Mouse (Mus musculus): ENCODE measurements at regions not wholly inside any gene's neighbourhood (a gene's known extent, or its start where the extent isn't known, plus 50 kb on each side); places are given as distances from the start of the nearest gene placed in this dataset.

GRCm38 (mm10) chr5:119232941-119233340, 437.5 kb upstream of the Tbx3 start:
- WGBS: 54% methylated on average over 7 of the region's 7 CpGs
- no peak overlapping the region for H3K4me3 ChIP-seq (ENCODE audit: low read length)
- H3K9ac ChIP-seq (ENCODE audit: low read length): no peak overlapping the region
- no peaks in the 10 kb centered on the region for H3K27me3 ChIP-seq (ENCODE audit: control insufficient read depth, insufficient read depth, low read length)
- no peaks in the 10 kb centered on the region for H3K36me3 ChIP-seq (ENCODE audit: control insufficient read depth, insufficient read depth)
- no peak for ATAC-seq (replicated peaks; ENCODE audit: extremely low read depth, insufficient read depth, low FRiP score)
- H3K4me2 ChIP-seq (ENCODE audit: low read depth, low read length): no peak overlapping the region
- no peak overlapping the region for H3K27ac ChIP-seq (ENCODE audit: low read length)
- H3K9me3 ChIP-seq (replicated peaks; ENCODE audit: control insufficient read depth, low read length): no peaks in the 10 kb centered on the region
- no peaks in the 10 kb centered on the region for H3K4me1 ChIP-seq (ENCODE audit: control insufficient read depth, insufficient read depth, low read length)

GRCm38 (mm10) chr5:119235884-119236283, 434.6 kb upstream of the Tbx3 start:
- Histone ChIP-seq H3K27ac (ENCODE audit: low read length) (no peak overlapping the region), H3K4me1 (ENCODE audit: control insufficient read depth, insufficient read depth, low read length) (no peaks in the 10 kb centered on the region), H3K9me3 (replicated peaks; ENCODE audit: control insufficient read depth, low read length) (no peaks in the 10 kb centered on the region), H3K36me3 (ENCODE audit: control insufficient read depth, insufficient read depth) (no peaks in the 10 kb centered on the region), H3K4me3 (ENCODE audit: low read length) (no peak overlapping the region), H3K4me2 (ENCODE audit: low read depth, low read length) (no peak overlapping the region), H3K27me3 (ENCODE audit: control insufficient read depth, insufficient read depth, low read length) (no peaks in the 10 kb centered on the region), H3K9ac (ENCODE audit: low read length) (no peak overlapping the region)
- ATAC-seq (replicated peaks; ENCODE audit: extremely low read depth, insufficient read depth, low FRiP score): no peak
- WGBS: 85% methylated on average over 10 of the region's 10 CpGs

- no peak overlapping the region for H3K27ac ChIP-seq (ENCODE audit: low read length)
- H3K27me3 ChIP-seq (ENCODE audit: control insufficient read depth, insufficient read depth, low read length): no peaks in the 10 kb centered on the region; the same call in 1 of the 2 replicates
- ATAC-seq (replicated peaks; ENCODE audit: extremely low read depth, insufficient read depth, low FRiP score): no peak
- no peak overlapping the region for H3K4me2 ChIP-seq (ENCODE audit: low read depth, low read length)
- H3K4me3 ChIP-seq (ENCODE audit: low read length): no peak overlapping the region
- H3K9me3 ChIP-seq (replicated peaks; ENCODE audit: control insufficient read depth, low read length): no peaks in the 10 kb centered on the region
- no peaks in the 10 kb centered on the region for H3K4me1 ChIP-seq (ENCODE audit: control insufficient read depth, insufficient read depth, low read length)
- 64% methylated on average over 10 of the region's 10 CpGs for WGBS
- no peak overlapping the region for H3K9ac ChIP-seq (ENCODE audit: low read length)
- H3K36me3 ChIP-seq (ENCODE audit: control insufficient read depth, insufficient read depth): no peaks in the 10 kb centered on the region
Measured at GRCm38 (mm10) chr5:119246824-119247223, 423.6 kb upstream of the Tbx3 start.

GRCm38 (mm10) chr5:119248626-119249025, 421.8 kb upstream of the Tbx3 start:
- Histone ChIP-seq H3K4me1 (ENCODE audit: control insufficient read depth, insufficient read depth, low read length) (no peaks in the 10 kb centered on the region), H3K9me3 (replicated peaks; ENCODE audit: control insufficient read depth, low read length) (0 out of 2 replicates have a peak, but pooled peaks cover 3% of the 10 kb centered on the region), H3K4me2 (ENCODE audit: low read depth, low read length) (no peak overlapping the region), H3K9ac (ENCODE audit: low read length) (no peak overlapping the region), H3K27ac (ENCODE audit: low read length) (no peak overlapping the region), H3K36me3 (ENCODE audit: control insufficient read depth, insufficient read depth) (no peaks in the 10 kb centered on the region), H3K27me3 (ENCODE audit: control insufficient read depth, insufficient read depth, low read length) (no peaks in the 10 kb centered on the region; the same call in 1 of the 2 replicates), H3K4me3 (ENCODE audit: low read length) (no peak overlapping the region)
- WGBS: 57% methylated on average over 6 of the region's 6 CpGs
- no peak for ATAC-seq (replicated peaks; ENCODE audit: extremely low read depth, insufficient read depth, low FRiP score)

GRCm38 (mm10) chr5:119249124-119249718, 421.2 kb upstream of the Tbx3 start:
- no peak for ATAC-seq (replicated peaks; ENCODE audit: extremely low read depth, insufficient read depth, low FRiP score)
- Histone ChIP-seq H3K9me3 (replicated peaks; ENCODE audit: control insufficient read depth, low read length) (0 out of 2 replicates have a peak, but pooled peaks cover 3% of the 10 kb centered on the region), H3K27me3 (ENCODE audit: control insufficient read depth, insufficient read depth, low read length) (no peaks in the 10 kb centered on the region; the same call in 1 of the 2 replicates), H3K4me2 (ENCODE audit: low read depth, low read length) (no peak overlapping the region), H3K4me1 (ENCODE audit: control insufficient read depth, insufficient read depth, low read length) (no peaks in the 10 kb centered on the region), H3K4me3 (ENCODE audit: low read length) (no peak overlapping the region), H3K36me3 (ENCODE audit: control insufficient read depth, insufficient read depth) (no peaks in the 10 kb centered on the region), H3K9ac (ENCODE audit: low read length) (no peak overlapping the region), H3K27ac (ENCODE audit: low read length) (no peak overlapping the region)
- WGBS: 46% methylated on average over 6 of the region's 6 CpGs

- Histone ChIP-seq H3K9ac (ENCODE audit: low read length) (no peak overlapping the region), H3K27ac (ENCODE audit: low read length) (no peak overlapping the region), H3K36me3 (ENCODE audit: control insufficient read depth, insufficient read depth) (no peaks in the 10 kb centered on the region), H3K4me3 (ENCODE audit: low read length) (no peak overlapping the region), H3K9me3 (replicated peaks; ENCODE audit: control insufficient read depth, low read length) (0 out of 2 replicates have a peak, but pooled peaks cover 3% of the 10 kb centered on the region), H3K4me1 (ENCODE audit: control insufficient read depth, insufficient read depth, low read length) (no peaks in the 10 kb centered on the region), H3K4me2 (ENCODE audit: low read depth, low read length) (no peak overlapping the region), H3K27me3 (ENCODE audit: control insufficient read depth, insufficient read depth, low read length) (no peaks in the 10 kb centered on the region; the same call in 1 of the 2 replicates)
- no peak for ATAC-seq (replicated peaks; ENCODE audit: extremely low read depth, insufficient read depth, low FRiP score)
- WGBS: 43% methylated on average over 9 of the region's 9 CpGs
Measured at GRCm38 (mm10) chr5:119251311-119252047, 419.0 kb upstream of the Tbx3 start.

GRCm38 (mm10) chr5:119257374-119258120, 412.9 kb upstream of the Tbx3 start:
- H3K9ac ChIP-seq (ENCODE audit: low read length): no peak overlapping the region
- peaks cover 6% of the 10 kb centered on the region for H3K4me1 ChIP-seq (ENCODE audit: control insufficient read depth, insufficient read depth, low read length)
- 0 out of 2 replicates have a peak, but pooled peaks cover 2% of the 10 kb centered on the region for H3K27me3 ChIP-seq (ENCODE audit: control insufficient read depth, insufficient read depth, low read length)
- no peak overlapping the region for H3K4me3 ChIP-seq (ENCODE audit: low read length)
- 50% methylated on average over 21 of the region's 21 CpGs for WGBS
- H3K27ac ChIP-seq (ENCODE audit: low read length): no peak overlapping the region
- H3K9me3 ChIP-seq (replicated peaks; ENCODE audit: control insufficient read depth, low read length): 0 out of 2 replicates have a peak, but pooled peaks cover 3% of the 10 kb centered on the region
- no peaks in the 10 kb centered on the region for H3K36me3 ChIP-seq (ENCODE audit: control insufficient read depth, insufficient read depth)
- ATAC-seq (replicated peaks; ENCODE audit: extremely low read depth, insufficient read depth, low FRiP score): no peak
- H3K4me2 ChIP-seq (ENCODE audit: low read depth, low read length): no peak overlapping the region

- H3K27ac ChIP-seq (ENCODE audit: low read length): no peak overlapping the region
- H3K36me3 ChIP-seq (ENCODE audit: control insufficient read depth, insufficient read depth): no peaks in the 10 kb centered on the region
- WGBS: 66% methylated on average over 5 of the region's 5 CpGs
- no peak for ATAC-seq (replicated peaks; ENCODE audit: extremely low read depth, insufficient read depth, low FRiP score)
- H3K9ac ChIP-seq (ENCODE audit: low read length): no peak overlapping the region
- H3K4me2 ChIP-seq (ENCODE audit: low read depth, low read length): no peak overlapping the region
- no peak overlapping the region for H3K4me3 ChIP-seq (ENCODE audit: low read length)
- H3K4me1 ChIP-seq (ENCODE audit: control insufficient read depth, insufficient read depth, low read length): peaks cover 6% of the 10 kb centered on the region
- no peaks in the 10 kb centered on the region for H3K9me3 ChIP-seq (replicated peaks; ENCODE audit: control insufficient read depth, low read length)
- H3K27me3 ChIP-seq (ENCODE audit: control insufficient read depth, insufficient read depth, low read length): 0 out of 2 replicates have a peak, but pooled peaks cover 2% of the 10 kb centered on the region
Measured at GRCm38 (mm10) chr5:119258831-119259230, 411.6 kb upstream of the Tbx3 start.

All from heart, embryonic 16.5 days (tissue).